ENCODE assay signal across 26 mouse cellular contexts in the genomic region with DNA sequence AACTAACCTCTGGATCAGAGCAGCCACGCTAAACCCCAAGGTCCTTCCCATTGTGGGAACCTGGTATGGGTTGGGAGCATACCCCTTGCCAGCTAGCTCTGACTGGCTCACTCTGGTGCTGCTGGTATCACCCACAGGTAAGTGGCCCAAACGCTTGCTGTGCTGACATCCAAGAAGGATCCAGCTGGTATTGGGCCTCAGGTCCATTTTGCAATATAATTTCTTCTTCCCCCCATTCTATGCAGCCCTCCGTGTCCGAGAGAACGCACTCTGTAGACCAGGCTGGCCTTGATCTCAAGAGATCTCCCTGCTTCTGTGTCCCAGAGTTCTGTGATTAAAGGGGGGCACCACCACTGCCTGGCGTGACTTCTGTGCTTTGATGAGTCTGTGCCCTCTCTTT.
"Had no signal": no experiment of that assay in that cellular context is flagged by ENCODE, and none has a peak within 500 bp of the region (broad histone marks: within the 10 kb centered on the region; RNA-seq: fewer than 3 reads in every experiment).

No protein-coding gene starts in this region.

- H3K9me3 ChIP-seq: embryonic facial prominence, embryonic 10.5 days; embryonic facial prominence, embryonic 12.5 days; embryonic facial prominence, embryonic 13.5 days; embryonic facial prominence, embryonic 15.5 days; forebrain, embryonic 10.5 days; forebrain, embryonic 12.5 days; forebrain, embryonic 13.5 days; forebrain, embryonic 15.5 days had no signal

- DNase-seq: cerebellum, adult 2 months; cerebellum, adult 8-10 months; cerebellum, adult 9-10 months; cerebellum, adult 9-11 months; cerebellum, postnatal 10 days; cerebellum, postnatal 14 days; cerebellum, postnatal 25 days; cerebellum, postnatal 36 days; embryo, embryonic 11 days; forebrain, postnatal 0 days; gastrocnemius, postnatal 14 days; gastrocnemius, postnatal 25 days; gastrocnemius, postnatal 36 days; heart, adult 18-20 months; heart, adult 2 months had no signal

- H3K4me2 ChIP-seq: embryonic facial prominence, embryonic 12.5 days; embryonic facial prominence, embryonic 13.5 days; embryonic facial prominence, embryonic 15.5 days; forebrain, embryonic 12.5 days; forebrain, embryonic 13.5 days; forebrain, embryonic 15.5 days had no signal

- H3K4me3 ChIP-seq: embryonic facial prominence, embryonic 10.5 days; embryonic facial prominence, embryonic 12.5 days; embryonic facial prominence, embryonic 13.5 days; embryonic facial prominence, embryonic 15.5 days; erythroblast, embryonic 14.5 days; forebrain, embryonic 10.5 days; forebrain, embryonic 12.5 days; forebrain, embryonic 13.5 days; forebrain, embryonic 15.5 days; heart, adult 2 months had no signal

- ATAC-seq: forebrain, embryonic 13.5 days; forebrain, embryonic 14.5 days; forebrain, embryonic 15.5 days; forebrain, embryonic 16.5 days; forebrain, postnatal 0 days had no signal

- H3K27me3 ChIP-seq: embryonic facial prominence, embryonic 12.5 days; embryonic facial prominence, embryonic 13.5 days; embryonic facial prominence, embryonic 15.5 days; forebrain, embryonic 12.5 days; forebrain, embryonic 13.5 days; forebrain, embryonic 15.5 days had no signal

- H3K9ac ChIP-seq: embryonic facial prominence, embryonic 12.5 days; embryonic facial prominence, embryonic 13.5 days; embryonic facial prominence, embryonic 15.5 days; forebrain, embryonic 12.5 days; forebrain, embryonic 13.5 days; forebrain, embryonic 15.5 days; forebrain, postnatal 0 days had no signal

- H3K27ac ChIP-seq: embryonic facial prominence, embryonic 10.5 days; embryonic facial prominence, embryonic 12.5 days; embryonic facial prominence, embryonic 13.5 days; embryonic facial prominence, embryonic 15.5 days; forebrain, embryonic 10.5 days; forebrain, embryonic 12.5 days; forebrain, embryonic 13.5 days; forebrain, embryonic 15.5 days; heart, adult 2 months had no signal
